Mouse (Mus musculus): ENCODE measurements around the gene Cpsf2. TPM values are rescaled to one million over a fixed set of nuclear protein-coding genes. Genes with fewer than 3 reads are reported as not detected.
A peak's percentile ranks its signal among the peaks of the same experiment; 100 is the strongest.
"Not testable (repeated sequence)": the region's sequence is repeated elsewhere in the genome, so short reads cannot be mapped to it uniquely, and the experiment has no call there.

Cpsf2 gene
- polyA plus RNA-seq, 1 experiment: 4.4 TPM

DNA sequence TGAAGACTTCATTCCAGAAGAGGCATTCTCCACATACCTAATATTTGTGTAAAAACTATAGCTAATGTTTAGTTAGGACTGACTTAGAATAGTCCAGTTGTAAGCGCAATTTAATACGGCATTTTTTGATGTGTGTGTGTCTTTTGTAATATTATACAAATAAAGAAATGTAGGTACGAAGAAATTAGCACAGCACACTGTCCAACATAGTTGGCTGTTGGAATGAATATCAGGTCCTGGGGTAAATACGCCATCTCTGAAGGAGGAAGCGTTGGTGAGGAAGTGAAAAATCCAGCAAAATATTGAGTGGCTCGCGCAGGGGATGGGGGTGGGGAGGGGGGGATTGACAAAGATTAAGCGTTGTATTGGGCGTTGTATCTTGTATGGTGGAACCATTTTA, 17.2 kb upstream of the Cpsf2 start:
- peaks cover 50% of the 10 kb centered on the region for H3K4me1 ChIP-seq
- peaks cover 16% of the 10 kb centered on the region for H3K9me3 ChIP-seq
- TF ChIP-seq FLI1 (IDR thresholded peaks at IDR 0.05; ENCODE audit: low read length): no peak
- no peak for TF ChIP-seq GATA1 (IDR thresholded peaks at IDR 0.05; ENCODE audit: borderline replicate concordance, low read length)
- no peaks in the 10 kb centered on the region for H3K27me3 ChIP-seq (replicated peaks)
- H3K36me3 ChIP-seq (replicated peaks; ENCODE audit: low read length): peaks cover 30% of the 10 kb centered on the region
- H3K4me3 ChIP-seq (replicated peaks): peak overlapping the region; percentile 96

DNA sequence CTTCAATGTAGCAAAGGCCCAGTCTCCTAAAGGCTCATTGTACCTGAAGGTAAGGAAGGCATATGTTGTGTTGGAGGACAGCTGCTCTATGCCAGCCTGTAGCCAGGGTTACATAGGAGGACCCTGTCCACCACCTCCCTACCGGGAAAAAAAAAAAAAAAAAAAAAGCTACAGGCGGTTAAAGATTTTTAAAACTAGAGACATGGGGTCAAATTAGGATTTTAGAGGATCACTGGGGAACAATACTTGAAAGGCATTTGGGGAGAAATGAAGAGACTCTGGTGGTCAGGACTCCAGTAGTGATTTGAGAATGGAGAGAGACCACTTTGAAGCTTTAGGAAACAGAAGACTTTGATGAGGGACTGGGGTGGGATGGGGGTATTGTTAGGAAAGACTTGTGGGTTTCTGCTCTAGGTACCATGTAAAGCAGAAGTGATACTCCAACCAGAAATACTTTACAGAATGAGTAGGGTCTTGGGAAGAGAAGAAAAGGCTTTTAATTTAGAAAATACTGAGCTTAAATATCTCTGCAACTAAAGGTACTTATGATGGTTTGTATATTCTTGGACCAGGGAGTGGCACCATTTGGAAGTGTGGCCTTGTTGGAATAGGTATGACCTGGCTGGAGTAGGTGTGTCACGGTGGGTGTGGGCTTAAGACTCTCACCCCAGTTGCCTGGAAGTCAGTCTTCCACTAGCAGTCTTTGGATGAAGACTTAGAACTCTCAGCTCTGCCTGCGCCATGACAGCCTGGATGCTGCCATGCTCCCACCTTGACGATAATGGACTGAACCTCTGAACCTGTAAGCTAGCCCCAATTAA, 16.6 kb upstream of the Cpsf2 start:
- peaks cover 50% of the 10 kb centered on the region for H3K4me1 ChIP-seq
- peaks cover 16% of the 10 kb centered on the region for H3K9me3 ChIP-seq
- H3K27me3 ChIP-seq (replicated peaks): not testable (repeated sequence)
- peaks cover 33% of the 10 kb centered on the region for H3K36me3 ChIP-seq (replicated peaks; ENCODE audit: low read length)
- peak overlapping the region; percentile 96 for H3K4me3 ChIP-seq (replicated peaks)

DNA sequence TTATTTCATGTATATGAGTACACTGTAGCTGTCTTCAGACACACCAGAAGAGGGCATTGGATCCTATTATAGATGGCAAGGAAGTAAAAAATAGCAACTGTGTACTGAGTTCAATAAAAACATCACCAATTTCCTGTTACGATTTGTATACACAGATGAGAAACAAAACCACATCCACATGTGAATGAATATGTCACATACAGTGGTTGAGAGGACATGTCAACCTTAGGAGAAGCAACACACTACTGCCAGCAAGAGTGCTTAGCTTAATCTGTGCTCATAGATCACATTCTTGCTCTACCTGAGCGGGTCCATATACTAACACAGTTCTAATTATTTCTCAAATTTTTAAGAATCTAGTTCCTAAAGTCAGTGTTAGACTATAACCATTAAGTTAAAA, 4.5 kb upstream of the Cpsf2 start:
- Histone ChIP-seq H3K9me3 (no peaks in the 10 kb centered on the region), H3K4me3 (replicated peaks) (peak overlapping the region; percentile 21), H3K4me1 (peaks cover 45% of the 10 kb centered on the region), H3K36me3 (replicated peaks; ENCODE audit: low read length) (peaks cover 68% of the 10 kb centered on the region), H3K27me3 (replicated peaks) (no peaks in the 10 kb centered on the region)
- no peak for TF ChIP-seq FLI1 (IDR thresholded peaks at IDR 0.05; ENCODE audit: low read length)
- no peak for TF ChIP-seq GATA1 (IDR thresholded peaks at IDR 0.05; ENCODE audit: borderline replicate concordance, low read length)

DNA sequence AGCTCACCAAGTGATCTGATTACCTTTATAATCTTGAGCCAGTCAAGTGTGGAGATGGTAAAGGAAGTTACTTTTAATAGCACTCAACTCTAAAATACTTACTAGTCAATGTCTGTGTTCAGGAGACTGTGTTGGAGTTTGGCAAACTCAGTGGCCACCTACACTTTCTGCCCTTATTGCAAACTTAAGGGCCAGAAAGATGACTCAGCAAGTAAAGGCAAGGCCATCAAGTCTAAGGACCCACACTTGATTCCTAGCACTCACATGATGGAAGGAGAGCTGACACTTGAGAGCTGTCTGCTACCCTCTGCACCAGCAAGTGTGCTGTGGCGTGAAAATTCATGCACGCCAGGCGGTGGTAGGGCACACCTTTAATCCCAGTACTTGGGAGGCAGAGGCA, 3.6 kb upstream of the Cpsf2 start:
- peaks cover 59% of the 10 kb centered on the region for H3K36me3 ChIP-seq (replicated peaks; ENCODE audit: low read length)
- peak overlapping the region; percentile 82 for H3K4me3 ChIP-seq (replicated peaks)
- TF ChIP-seq GATA1 (IDR thresholded peaks at IDR 0.05; ENCODE audit: borderline replicate concordance, low read length): no peak
- TF ChIP-seq FLI1 (IDR thresholded peaks at IDR 0.05; ENCODE audit: low read length): no peak
- no peaks in the 10 kb centered on the region for H3K27me3 ChIP-seq (replicated peaks)
- H3K4me1 ChIP-seq: peaks cover 49% of the 10 kb centered on the region
- no peaks in the 10 kb centered on the region for H3K9me3 ChIP-seq

DNA sequence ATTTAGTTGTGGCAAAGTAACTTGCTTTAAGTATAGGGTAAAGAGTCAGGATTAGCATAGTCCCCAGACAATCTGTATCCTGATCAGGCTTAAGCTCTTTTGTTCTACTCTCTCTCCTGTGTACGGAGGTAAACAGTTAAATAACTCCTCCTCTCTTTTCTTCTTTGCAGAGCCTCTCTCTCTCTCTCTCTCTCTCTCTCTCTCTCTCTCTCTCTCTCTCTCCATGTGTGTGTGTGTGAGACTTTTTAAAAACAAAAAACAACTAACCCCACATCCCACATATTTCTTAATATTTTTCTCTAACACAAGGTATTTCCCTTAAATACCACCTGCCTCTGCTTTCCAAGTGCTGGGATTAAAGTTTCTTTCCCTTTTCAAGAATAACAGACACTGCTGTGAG, 1.2 kb upstream of the Cpsf2 start:
- H3K4me3 ChIP-seq (replicated peaks): peak overlapping the region; percentile 100

DNA sequence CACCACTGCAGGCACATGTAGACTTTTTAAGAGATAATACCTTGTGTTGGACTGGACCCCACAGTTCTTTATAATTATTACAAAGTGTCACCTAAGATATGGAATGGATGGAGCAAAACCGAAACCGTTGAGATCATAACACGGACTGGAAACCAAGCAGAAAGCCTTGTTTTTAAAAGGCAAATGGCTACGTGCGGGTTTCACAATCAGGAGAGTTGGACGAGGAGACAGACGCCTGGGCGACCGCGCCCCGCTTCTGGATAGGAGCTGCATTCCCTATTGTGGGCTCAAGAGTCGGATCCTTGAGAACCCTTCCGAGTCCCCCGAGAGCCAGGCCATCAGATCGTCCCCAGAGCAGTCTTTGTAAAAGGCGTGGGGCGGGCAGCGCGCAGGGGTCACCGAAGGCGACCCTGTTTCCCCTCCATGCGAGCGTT, 604 bp upstream of the Cpsf2 start:
- Histone ChIP-seq H3K4me3 (replicated peaks) (peak overlapping the region; percentile 100), H3K36me3 (replicated peaks; ENCODE audit: low read length) (peaks cover 37% of the 10 kb centered on the region), H3K27me3 (replicated peaks) (no peaks in the 10 kb centered on the region), H3K9me3 (no peaks in the 10 kb centered on the region), H3K4me1 (peaks cover 67% of the 10 kb centered on the region)
- TF ChIP-seq GATA1 (IDR thresholded peaks at IDR 0.05; ENCODE audit: borderline replicate concordance, low read length) (no peak), FLI1 (IDR thresholded peaks at IDR 0.05; ENCODE audit: low read length) (no peak)

More for the DNA sequence above, 1.2 kb upstream of the Cpsf2 start:
- no peaks in the 10 kb centered on the region for H3K27me3 ChIP-seq (replicated peaks)
- H3K9me3 ChIP-seq: no peaks in the 10 kb centered on the region
- H3K36me3 ChIP-seq (replicated peaks; ENCODE audit: low read length): peaks cover 41% of the 10 kb centered on the region
- TF ChIP-seq GATA1 (IDR thresholded peaks at IDR 0.05; ENCODE audit: borderline replicate concordance, low read length) (no peak), FLI1 (IDR thresholded peaks at IDR 0.05; ENCODE audit: low read length) (no peak)
- peaks cover 66% of the 10 kb centered on the region for H3K4me1 ChIP-seq

DNA sequence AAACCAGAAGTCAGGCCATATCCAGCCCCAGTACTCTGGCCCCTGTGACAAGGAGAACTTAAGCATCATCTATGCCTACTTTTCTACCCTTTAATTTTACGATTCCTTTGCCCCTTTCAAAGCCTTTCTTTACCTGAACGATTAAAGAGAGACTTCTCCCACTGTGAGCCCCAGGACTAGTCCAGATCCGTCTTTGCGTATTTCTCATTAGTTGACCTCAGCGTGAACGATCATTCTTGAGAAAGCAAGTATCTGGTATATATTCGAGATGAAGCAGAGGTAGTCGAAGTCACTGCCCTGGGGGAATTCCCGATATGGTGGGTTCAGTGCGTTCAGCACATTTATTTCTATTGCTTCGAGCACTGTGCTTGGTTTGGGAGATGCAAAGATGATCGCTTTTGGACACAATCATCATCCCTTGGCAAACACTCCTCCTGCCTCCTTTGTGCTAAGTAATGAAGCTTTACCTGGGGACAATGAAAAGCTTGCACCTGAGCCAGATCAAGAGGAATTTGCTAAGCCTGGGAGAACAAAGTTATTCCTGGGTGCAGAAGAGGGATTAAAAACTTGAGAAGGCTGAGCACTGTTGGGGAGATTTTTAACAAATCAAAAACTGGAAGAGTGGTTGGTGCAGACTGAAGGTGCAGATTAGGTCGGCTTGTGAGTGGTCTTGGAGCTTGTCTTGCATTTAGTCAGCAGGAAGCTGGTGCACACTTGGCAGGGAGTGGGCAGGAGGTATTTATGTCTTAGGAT, 1.0 kb downstream of the Cpsf2 start:
- peaks cover 71% of the 10 kb centered on the region for H3K4me1 ChIP-seq
- H3K36me3 ChIP-seq (replicated peaks; ENCODE audit: low read length): peaks cover 34% of the 10 kb centered on the region

DNA sequence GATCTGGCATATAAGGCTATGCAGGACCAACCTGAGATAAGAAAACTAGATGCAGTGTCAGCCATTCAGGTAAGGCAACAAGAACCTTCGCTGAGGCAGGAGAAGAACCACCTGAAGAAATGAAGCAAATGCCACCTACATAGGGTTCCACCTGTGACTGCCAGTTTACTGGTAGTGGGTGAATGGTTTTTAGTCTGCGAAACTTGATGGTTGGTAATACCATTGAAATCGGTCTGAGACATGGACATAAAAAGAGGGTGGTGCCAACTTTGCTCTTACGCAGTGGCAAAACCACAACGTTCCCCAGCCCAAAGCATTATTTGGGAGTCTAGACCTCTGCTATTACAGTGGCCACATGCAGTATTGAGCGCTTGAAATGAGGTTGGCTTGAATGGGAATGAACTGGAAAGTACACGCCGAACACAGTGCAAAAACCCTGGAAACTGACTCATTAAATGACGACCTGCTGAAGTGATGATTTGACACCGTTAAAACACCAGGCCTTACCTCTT, 1.7 kb downstream of the Cpsf2 start:
- Histone ChIP-seq H3K9me3 (no peaks in the 10 kb centered on the region), H3K27me3 (replicated peaks) (no peaks in the 10 kb centered on the region), H3K4me3 (replicated peaks) (peak overlapping the region; percentile 100), H3K36me3 (replicated peaks; ENCODE audit: low read length) (peaks cover 34% of the 10 kb centered on the region), H3K4me1 (peaks cover 66% of the 10 kb centered on the region)
- TF ChIP-seq FLI1 (IDR thresholded peaks at IDR 0.05; ENCODE audit: low read length) (no peak), GATA1 (IDR thresholded peaks at IDR 0.05; ENCODE audit: borderline replicate concordance, low read length) (no peak)

More for the DNA sequence above, 1.0 kb downstream of the Cpsf2 start:
- H3K4me3 ChIP-seq (replicated peaks): peak overlapping the region; percentile 100
- TF ChIP-seq GATA1 (IDR thresholded peaks at IDR 0.05; ENCODE audit: borderline replicate concordance, low read length) (no peak), FLI1 (IDR thresholded peaks at IDR 0.05; ENCODE audit: low read length) (no peak)
- H3K27me3 ChIP-seq (replicated peaks): no peaks in the 10 kb centered on the region
- H3K9me3 ChIP-seq: no peaks in the 10 kb centered on the region

DNA sequence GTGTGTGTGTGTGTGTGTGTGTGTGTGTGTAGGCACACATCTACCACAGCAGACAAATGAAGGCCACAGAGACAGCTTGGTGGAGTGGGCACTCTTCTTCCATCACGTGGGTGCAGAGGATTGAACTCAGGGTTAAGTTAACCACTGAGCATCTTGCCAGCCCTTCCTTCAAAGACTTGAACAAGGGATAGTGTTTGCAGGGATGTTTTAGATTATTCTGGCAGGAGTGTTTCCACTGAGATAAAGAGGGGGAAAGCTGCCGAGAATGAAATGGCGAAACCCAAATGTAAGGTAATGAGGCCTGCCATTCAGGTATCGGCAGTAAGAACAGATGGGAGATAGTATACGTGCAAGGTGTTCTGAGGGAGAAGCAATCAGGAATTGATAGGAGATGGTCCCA, 2.4 kb downstream of the Cpsf2 start:
- Histone ChIP-seq H3K36me3 (replicated peaks; ENCODE audit: low read length) (peaks cover 35% of the 10 kb centered on the region), H3K9me3 (no peaks in the 10 kb centered on the region), H3K27me3 (replicated peaks) (no peaks in the 10 kb centered on the region), H3K4me3 (replicated peaks) (peak overlapping the region; percentile 100), H3K4me1 (peaks cover 63% of the 10 kb centered on the region)
- TF ChIP-seq GATA1 (IDR thresholded peaks at IDR 0.05; ENCODE audit: borderline replicate concordance, low read length) (no peak), FLI1 (IDR thresholded peaks at IDR 0.05; ENCODE audit: low read length) (no peak)

DNA sequence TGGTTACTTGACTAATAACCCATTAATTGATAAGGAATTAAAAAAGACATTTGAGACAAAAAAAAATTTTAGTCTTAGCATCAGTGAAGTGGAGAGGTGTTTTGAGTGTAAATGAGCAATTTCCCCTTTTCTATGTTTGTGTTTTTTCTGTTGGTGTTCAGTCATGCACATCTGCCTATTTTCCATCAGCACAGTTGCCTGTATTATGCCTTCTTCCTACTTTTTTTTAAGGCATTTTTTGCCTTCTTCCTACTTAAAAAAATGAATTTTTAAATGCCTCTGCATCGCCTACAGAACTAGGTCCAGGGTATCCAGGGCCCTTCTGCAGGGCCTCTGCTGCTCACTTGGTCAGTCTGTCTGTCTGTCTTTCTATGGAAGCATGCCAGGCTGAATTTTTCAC, 2.8 kb downstream of the Cpsf2 start:
- Histone ChIP-seq H3K4me3 (replicated peaks) (peak overlapping the region; percentile 54), H3K9me3 (no peaks in the 10 kb centered on the region), H3K36me3 (replicated peaks; ENCODE audit: low read length) (peaks cover 35% of the 10 kb centered on the region), H3K4me1 (peaks cover 58% of the 10 kb centered on the region), H3K27me3 (replicated peaks) (no peaks in the 10 kb centered on the region)
- TF ChIP-seq FLI1 (IDR thresholded peaks at IDR 0.05; ENCODE audit: low read length) (no peak), GATA1 (IDR thresholded peaks at IDR 0.05; ENCODE audit: borderline replicate concordance, low read length) (no peak)

All from megakaryocyte, embryonic 14.5 days (primary cell).